Mouse (Mus musculus) adrenal gland, postnatal 10 days (tissue): ENCODE measurements around the gene Tuba8. TPM values are rescaled to one million over a fixed set of nuclear protein-coding genes. Genes with fewer than 3 reads are reported as not detected.

Experiments
- total RNA-seq, 2 experiments: library from RNA; stranded (reverse); gene quantifications; 2 replicates each; pipeline ENCODE4 v1.2.3; 2021

The Tuba8 gene
- total RNA-seq, 2 experiments from 2014 or later, result 11.3 to 19.1 TPM

Other genes with a start within 250 kb of the Tuba8 start
- gene Mical3, start 79.7 kb upstream of the Tuba8 start, total RNA-seq, result 10 to 100 TPM; 43.0 to 75.5 TPM
- 10 to 100 TPM; 10.5 to 11.1 TPM for gene Pex26, start 27.0 kb upstream of the Tuba8 start, total RNA-seq
- 1 to 10 TPM; 1.4 to 1.9 TPM for gene Usp18, start 35.2 kb downstream of the Tuba8 start, total RNA-seq
- gene Slc6a13, start 89.5 kb downstream of the Tuba8 start, total RNA-seq, result 10 to 100 TPM; 11.4 to 27.6 TPM
- 1 to 10 TPM; 4.0 to 7.0 TPM for gene Slc6a12, start 132.4 kb downstream of the Tuba8 start, total RNA-seq